Mouse (Mus musculus) hindbrain, embryonic 14.5 days (tissue): ENCODE data around the gene Cldn10. TPM values are rescaled to one million over a fixed set of nuclear protein-coding genes. Genes with fewer than 3 reads are reported as not detected.

Experiments
- ATAC-seq: fragments of 200-750 bp; cut with Nextera tagmentation; 2 replicates; pipeline ENCODE4 v1.8.0; 2017; ENCODE audit warnings: moderate number of reproducible peaks, mild to moderate bottlenecking, moderate TSS enrichment, moderate library complexity; ENCODE audit not compliant: low FRiP score
- DNase-seq: peaks from one replicate; pipeline ENCODE4 v3.0.0-alpha.2; 2015; ENCODE audit warnings: low spot score
- H3K27ac ChIP-seq: fragments of 300-500 bp; sonication (generic); 2 replicates; pipeline ENCODE4 v1.5.1; 2014; ENCODE audit warnings: mild to moderate bottlenecking, moderate library complexity
- H3K27me3 ChIP-seq: fragments of 300-500 bp; sonication (generic); 2 replicates; pipeline ENCODE4 v1.6.1; 2014; ENCODE audit warnings: mild to moderate bottlenecking, low read length, mixed read lengths; ENCODE audit not compliant: control insufficient read depth, insufficient read depth
- H3K36me3 ChIP-seq: fragments of 300-500 bp; sonication (generic); replicated peaks from 2 replicates; pipeline ENCODE4 v1.6.1; 2014; ENCODE audit not compliant: control insufficient read depth, insufficient read depth
- H3K4me1 ChIP-seq: fragments of 300-500 bp; sonication (generic); replicated peaks from 2 replicates; pipeline ENCODE4 v1.6.1; 2014; ENCODE audit warnings: antibody characterized with exemption, low read length, mixed read lengths; ENCODE audit not compliant: control insufficient read depth, insufficient read depth
- H3K4me2 ChIP-seq: fragments of 300-500 bp; sonication (generic); replicated peaks from 2 replicates; pipeline ENCODE4 v1.6.1; 2014; ENCODE audit warnings: mild to moderate bottlenecking, moderate library complexity
- H3K4me3 ChIP-seq: fragments of 300-500 bp; sonication (generic); replicated peaks from 2 replicates; pipeline ENCODE4 v1.5.1; 2014; ENCODE audit warnings: mild to moderate bottlenecking, low read length
- H3K9ac ChIP-seq: fragments of 300-500 bp; sonication (generic); 2 replicates; pipeline ENCODE4 v1.6.1; 2014
- H3K9me3 ChIP-seq: fragments of 300-500 bp; sonication (generic); 2 replicates; pipeline ENCODE4 v1.6.1; 2016; ENCODE audit warnings: low read length; ENCODE audit not compliant: control insufficient read depth
- WGBS: fragments of 180-500 bp; shearing (Covaris S2); extraction: QIAGEN DNeasy Blood & Tissue Kit; methylation state at CpG from one replicate; pipeline ENCODE4 v1.1.7; 2014; 5-methylcytosine and 5-hydroxymethylcytosine counted together
- polyA plus RNA-seq: library from polyadenylated mRNA; unstranded; fragments of >200 nt; fragmentation: Nextera tagmentation; extraction: Ambion mirVana; gene quantifications from 2 replicates; pipeline ENCODE4 v1.2.1, GENCODE M21; 2014

Cldn10 gene
- polyA plus RNA-seq, 1 experiment from 2014 or later = 1.7 TPM

DNA sequence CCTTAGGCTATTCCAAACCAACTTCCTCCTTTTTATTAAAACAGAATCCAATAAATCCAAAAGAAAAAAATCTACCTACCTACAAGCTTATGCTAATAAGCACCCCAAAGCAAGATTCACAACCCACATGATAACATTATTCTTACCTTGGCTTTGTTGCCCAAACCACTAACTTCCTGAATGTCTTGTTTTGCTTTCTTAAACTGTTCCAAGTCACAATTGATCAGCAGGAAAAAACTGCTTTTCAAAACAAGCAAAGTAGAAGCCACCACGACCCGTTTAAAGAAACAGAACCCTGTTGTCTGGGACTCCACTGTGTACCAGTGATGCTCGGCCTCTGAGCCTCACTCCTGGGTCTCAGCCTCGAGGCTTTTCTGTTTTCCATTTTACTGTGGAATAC, 77.2 kb downstream of the Cldn10 start:
- DNase-seq (no peak), ATAC-seq (no peak)
- no peak overlapping the region for H3K9ac ChIP-seq
- no peak overlapping the region for H3K4me2 ChIP-seq
- H3K4me3 ChIP-seq = no peak overlapping the region
- no peaks in the 10 kb centered on the region for H3K36me3 ChIP-seq
- 0 out of 2 replicates have a peak, but pooled peaks cover 13% of the 10 kb centered on the region for H3K4me1 ChIP-seq
- no peaks in the 10 kb centered on the region for H3K9me3 ChIP-seq
- WGBS = 60% methylated on average over 4 of the region's 4 CpGs
- no peaks in the 10 kb centered on the region for H3K27me3 ChIP-seq
- no peak overlapping the region for H3K27ac ChIP-seq

DNA sequence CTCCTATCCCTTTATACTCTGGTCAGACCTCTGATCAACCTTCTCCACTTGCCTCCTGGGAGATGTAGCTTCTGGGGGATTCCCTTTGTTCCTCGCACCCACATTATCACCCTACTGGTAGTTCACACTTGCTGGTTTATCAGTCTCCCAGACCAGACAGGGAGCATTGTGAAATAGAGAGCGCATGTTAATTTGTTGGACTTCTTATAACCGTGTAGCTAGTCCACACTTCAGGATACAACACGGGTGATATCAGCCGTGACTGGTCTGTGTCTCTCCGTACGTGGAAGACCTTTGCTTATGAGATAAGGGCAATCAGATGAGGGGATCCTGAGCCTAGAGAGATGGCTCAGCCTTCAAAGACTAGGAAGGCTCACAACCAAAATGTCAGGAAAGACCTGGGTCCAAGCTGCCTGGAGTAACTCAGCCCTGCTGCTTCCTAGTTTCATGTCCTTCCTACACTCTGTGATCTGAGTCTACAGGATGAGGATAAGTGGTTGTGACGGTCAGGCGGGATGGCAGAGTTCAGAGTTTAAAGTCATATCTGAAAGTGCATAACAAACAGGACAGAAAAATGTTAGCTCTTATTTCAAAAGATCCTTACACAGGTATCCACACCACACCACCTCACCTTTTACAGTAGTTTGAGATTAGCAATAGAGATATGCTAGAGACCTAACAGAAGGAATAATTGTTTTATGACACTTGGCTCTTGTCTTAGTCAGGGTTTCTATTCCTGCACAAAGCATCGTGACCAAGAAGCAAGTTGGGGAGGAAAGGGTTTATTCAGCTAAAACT, 78.5 kb downstream of the Cldn10 start:
- WGBS = 89% methylated on average over 10 of the region's 10 CpGs
- DNase-seq (no peak), ATAC-seq (no peak)
- H3K36me3 ChIP-seq = no peaks in the 10 kb centered on the region
- 0 out of 2 replicates have a peak, but pooled peaks cover 7% of the 10 kb centered on the region for H3K4me1 ChIP-seq
- no peak overlapping the region for H3K4me2 ChIP-seq
- H3K27me3 ChIP-seq = no peaks in the 10 kb centered on the region
- no peak overlapping the region for H3K9ac ChIP-seq
- H3K9me3 ChIP-seq = no peaks in the 10 kb centered on the region
- no peak overlapping the region for H3K4me3 ChIP-seq
- no peak overlapping the region for H3K27ac ChIP-seq

DNA sequence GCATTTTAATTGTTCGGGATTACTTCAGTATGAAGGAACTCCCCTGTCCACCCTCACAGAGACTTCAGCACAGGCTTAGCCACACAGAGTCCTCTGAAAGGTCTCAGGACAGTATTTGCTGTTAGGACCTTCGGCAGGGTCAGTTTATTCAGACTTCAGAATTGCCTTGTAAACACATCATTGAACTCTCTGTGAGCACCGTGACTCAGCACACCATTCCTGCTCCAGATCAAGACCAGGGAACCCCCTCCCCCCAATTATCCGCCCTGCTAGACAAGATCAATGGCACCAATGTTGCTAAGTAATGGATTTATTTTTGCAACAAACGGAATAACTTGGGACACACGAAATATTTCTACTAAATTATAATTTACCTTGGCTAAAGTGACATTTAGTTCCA, 79.7 kb downstream of the Cldn10 start:
- Histone ChIP-seq H3K4me2 (no peak overlapping the region), H3K9me3 (no peaks in the 10 kb centered on the region), H3K4me3 (no peak overlapping the region), H3K27ac (no peak overlapping the region), H3K27me3 (no peaks in the 10 kb centered on the region), H3K9ac (no peak overlapping the region), H3K4me1 (0 out of 2 replicates have a peak, but pooled peaks cover 7% of the 10 kb centered on the region), H3K36me3 (no peaks in the 10 kb centered on the region)
- 59% methylated on average over 6 of the region's 6 CpGs for WGBS
- DNase-seq (no peak), ATAC-seq (no peak)

DNA sequence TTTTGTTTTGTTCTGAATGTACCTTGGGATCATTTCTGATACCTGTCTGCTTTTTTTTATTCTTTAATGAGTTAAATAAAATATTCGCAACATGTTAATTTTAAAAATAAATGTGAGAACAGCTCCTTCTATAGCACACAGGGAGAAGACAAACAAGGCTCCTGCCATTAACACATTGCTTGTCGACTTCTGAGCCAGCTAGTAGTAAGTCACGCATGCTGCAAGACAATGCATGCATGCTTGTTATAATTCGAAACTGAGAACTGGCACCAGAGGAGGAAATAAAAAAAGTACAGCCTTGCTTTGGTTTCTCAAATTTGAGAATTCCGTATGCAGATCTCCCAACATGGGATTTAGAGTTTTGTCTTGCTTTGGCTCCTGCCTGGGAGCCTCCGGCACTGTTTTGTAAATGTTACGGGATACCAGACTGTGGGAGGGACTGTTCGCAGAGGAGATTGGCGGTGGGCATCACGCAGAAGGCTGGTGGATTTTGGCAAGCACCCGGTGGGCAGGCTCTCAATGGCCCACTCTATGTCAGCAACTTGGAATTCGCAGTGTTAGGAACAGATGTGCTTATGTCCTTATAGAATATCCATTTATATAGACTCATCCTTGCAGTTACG, 80.5 kb downstream of the Cldn10 start:
- 75% methylated on average over 13 of the region's 13 CpGs for WGBS
- ATAC-seq = peak; percentile 54; the same call in 1 of the 2 replicates
- Histone ChIP-seq H3K27me3 (no peaks in the 10 kb centered on the region), H3K4me1 (0 out of 2 replicates have a peak, but pooled peaks cover 7% of the 10 kb centered on the region), H3K4me2 (no peak overlapping the region), H3K9me3 (no peaks in the 10 kb centered on the region), H3K9ac (no peak overlapping the region), H3K4me3 (no peak overlapping the region), H3K36me3 (no peaks in the 10 kb centered on the region), H3K27ac (no peak overlapping the region)
- DNase-seq = no peak

DNA sequence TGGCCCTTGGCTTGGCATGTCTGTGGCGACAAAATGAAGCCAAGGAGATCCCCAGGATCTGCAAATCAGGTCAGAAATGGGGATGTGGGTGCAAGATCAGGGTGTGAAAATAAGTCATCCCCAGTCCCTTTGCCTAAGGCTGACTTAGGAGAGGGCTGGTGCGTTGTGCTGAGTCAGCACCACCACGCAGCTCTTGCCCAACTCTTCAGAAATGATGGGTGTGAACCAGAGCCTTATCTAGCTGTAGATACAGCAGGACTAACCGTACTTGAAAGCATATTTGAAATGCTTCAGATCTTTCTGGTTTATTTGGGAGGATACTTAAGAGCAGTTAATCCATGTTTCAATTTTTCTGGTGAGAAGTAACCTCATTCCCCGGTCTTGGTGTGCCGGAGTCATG, 82.0 kb downstream of the Cldn10 start:
- 93% methylated on average over 6 of the region's 6 CpGs for WGBS
- Histone ChIP-seq H3K36me3 (peaks cover 12% of the 10 kb centered on the region), H3K27ac (no peak overlapping the region), H3K4me1 (0 out of 2 replicates have a peak, but pooled peaks cover 7% of the 10 kb centered on the region), H3K4me2 (no peak overlapping the region), H3K9ac (no peak overlapping the region), H3K27me3 (no peaks in the 10 kb centered on the region), H3K4me3 (no peak overlapping the region), H3K9me3 (no peaks in the 10 kb centered on the region)
- ATAC-seq = no peak
- DNase-seq = no peak

DNA sequence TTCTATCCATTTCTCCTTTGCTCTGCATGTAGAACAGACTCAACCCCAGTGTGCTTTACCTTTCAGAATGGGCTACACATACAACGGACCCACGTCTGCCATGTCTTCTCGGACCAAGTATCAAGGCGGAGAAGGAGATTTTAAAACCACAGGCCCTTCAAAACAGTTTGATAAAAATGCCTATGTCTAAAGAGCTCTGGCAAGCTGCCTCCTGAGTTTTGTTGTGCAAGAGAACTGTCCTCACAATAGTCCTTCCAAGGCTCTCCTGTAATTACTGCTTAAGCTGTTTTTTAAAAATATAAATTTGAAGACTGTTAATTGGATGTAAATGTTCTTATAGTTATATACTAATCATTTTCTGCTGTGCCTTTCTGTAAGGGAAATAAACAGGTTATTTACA, 86.4 kb downstream of the Cldn10 start:
- WGBS = 94% methylated on average over 4 of the region's 4 CpGs
- ATAC-seq (no peak), DNase-seq (no peak)
- no peak overlapping the region for H3K9ac ChIP-seq
- H3K4me2 ChIP-seq = no peak overlapping the region
- no peaks in the 10 kb centered on the region for H3K27me3 ChIP-seq
- no peaks in the 10 kb centered on the region for H3K4me1 ChIP-seq
- no peaks in the 10 kb centered on the region for H3K9me3 ChIP-seq
- H3K4me3 ChIP-seq = no peak overlapping the region
- peaks cover 54% of the 10 kb centered on the region for H3K36me3 ChIP-seq
- no peak overlapping the region for H3K27ac ChIP-seq

DNA sequence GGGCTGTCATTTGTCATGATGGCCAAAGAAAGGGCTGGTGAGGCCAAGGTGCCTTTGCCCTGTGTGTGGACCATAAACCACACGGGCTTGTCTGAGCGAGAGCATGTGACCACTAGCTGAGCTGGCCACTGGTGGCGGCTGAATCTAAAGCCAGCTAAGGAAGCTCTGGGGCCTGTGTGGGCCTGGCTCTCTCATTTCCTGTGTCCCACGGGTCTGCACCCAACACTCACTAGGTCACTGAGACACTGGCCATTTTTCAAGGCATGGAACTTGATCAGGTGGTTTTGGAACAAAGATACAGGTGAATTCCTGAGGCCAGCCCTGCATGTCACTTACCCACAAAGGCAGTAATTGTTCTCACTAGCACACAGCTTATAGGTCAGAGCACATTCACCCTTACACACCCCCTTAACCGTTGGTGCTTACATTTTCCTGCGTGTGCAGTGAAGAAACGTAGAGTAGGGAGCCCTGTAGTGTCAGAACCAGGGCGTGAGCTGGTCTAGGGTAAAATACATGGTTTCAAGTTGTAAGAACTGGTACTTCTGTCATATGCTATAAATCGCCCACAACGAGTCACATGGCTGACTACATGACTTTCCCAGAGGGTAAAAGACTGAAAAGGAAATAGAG, 87.2 kb downstream of the Cldn10 start:
- 85% methylated on average over 10 of the region's 10 CpGs for WGBS
- Histone ChIP-seq H3K27ac (no peak overlapping the region), H3K4me2 (no peak overlapping the region), H3K9ac (no peak overlapping the region), H3K36me3 (peaks cover 62% of the 10 kb centered on the region), H3K4me3 (no peak overlapping the region), H3K9me3 (no peaks in the 10 kb centered on the region), H3K27me3 (no peaks in the 10 kb centered on the region), H3K4me1 (no peaks in the 10 kb centered on the region)
- ATAC-seq (no peak), DNase-seq (no peak)

DNA sequence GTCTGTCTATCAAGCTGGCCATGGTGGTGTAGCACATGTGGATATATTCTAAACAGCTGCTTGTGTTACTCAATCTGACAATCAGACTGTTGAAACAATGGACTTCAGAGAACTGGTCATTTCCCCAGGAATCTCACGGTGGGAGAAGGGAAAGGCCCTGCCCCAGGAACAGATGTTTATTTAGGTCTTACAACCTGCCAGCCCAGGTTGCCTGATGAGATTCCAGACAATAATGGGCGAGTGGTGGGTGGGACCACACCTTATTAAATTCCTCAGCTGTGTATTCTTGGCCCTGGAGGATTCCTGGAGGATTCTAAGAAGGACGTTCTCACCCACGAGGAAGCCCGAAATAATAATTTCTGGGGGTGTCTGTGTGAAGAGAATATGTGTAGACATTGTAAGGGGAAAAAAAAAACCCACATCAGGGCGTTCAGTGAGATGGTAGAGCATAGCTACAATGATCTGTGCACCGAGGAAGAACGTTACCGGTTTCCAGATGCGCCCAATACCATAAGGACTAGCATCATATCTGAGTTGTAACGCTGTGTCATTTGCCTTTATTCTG, 90.7 kb downstream of the Cldn10 start:
- H3K36me3 ChIP-seq = peaks cover 92% of the 10 kb centered on the region
- no peak for ATAC-seq

DNA sequence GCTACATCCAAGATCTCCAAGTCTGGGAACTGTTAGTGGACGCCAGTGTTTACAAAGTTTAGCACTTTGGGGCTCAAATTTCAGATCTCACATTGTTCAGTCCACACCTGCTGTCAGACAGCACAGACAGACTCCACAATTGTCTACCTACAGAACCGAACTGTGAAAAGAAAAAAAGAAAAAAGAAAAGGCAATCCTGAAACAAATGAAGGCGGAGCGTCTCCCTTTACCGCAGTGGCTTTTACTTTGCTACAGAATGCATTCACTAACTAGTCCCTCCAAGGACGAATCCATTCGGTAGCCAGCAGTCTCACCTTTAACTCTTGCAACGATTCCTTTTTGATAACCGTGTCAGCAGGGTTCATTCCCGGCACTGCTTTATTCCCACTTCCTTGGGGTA, 93.0 kb downstream of the Cldn10 start:
- H3K27ac ChIP-seq = no peak overlapping the region
- peaks cover 93% of the 10 kb centered on the region for H3K36me3 ChIP-seq
- no peaks in the 10 kb centered on the region for H3K9me3 ChIP-seq
- H3K4me3 ChIP-seq = no peak overlapping the region
- H3K27me3 ChIP-seq = no peaks in the 10 kb centered on the region
- no peak overlapping the region for H3K9ac ChIP-seq
- no peaks in the 10 kb centered on the region for H3K4me1 ChIP-seq
- DNase-seq = no peak
- no peak overlapping the region for H3K4me2 ChIP-seq
- WGBS = 87% methylated on average over 10 of the region's 10 CpGs
- no peak for ATAC-seq

More for the DNA sequence above, 90.7 kb downstream of the Cldn10 start:
- Histone ChIP-seq H3K9ac (no peak overlapping the region), H3K27ac (no peak overlapping the region), H3K4me2 (no peak overlapping the region), H3K27me3 (no peaks in the 10 kb centered on the region), H3K4me1 (no peaks in the 10 kb centered on the region), H3K9me3 (no peaks in the 10 kb centered on the region), H3K4me3 (no peak overlapping the region)
- no peak for DNase-seq
- 91% methylated on average over 11 of the region's 11 CpGs for WGBS
